Mouse (Mus musculus) urinary bladder, postnatal 36 days (tissue): Measurements from ENCODE around the gene Lamb3.
A peak's percentile ranks its signal among the peaks of the same experiment; 100 is the strongest.

Experiments used
- DNase-seq, 2 experiments: peaks; one replicate each; pipeline ENCODE4 v3.0.0; 2022; ENCODE audit warnings: low spot score in 2 of 2, mixed read lengths in 1 of 2

The Lamb3 gene

GRCm38 (mm10) chr1:193315705-193316357 is 108.3 kb downstream of the Lamb3 start:
- peak; percentile 72 to 87 for DNase-seq

GRCm38 (mm10) chr1:193316358-193316750 is 108.9 kb downstream of the Lamb3 start:
- no peak for DNase-seq

GRCm38 (mm10) chr1:193317159-193317559 is 109.7 kb downstream of the Lamb3 start:
- DNase-seq = peak; percentile 45 to 69

- no peak for DNase-seq
Observed at GRCm38 (mm10) chr1:193319721-193320120, 112.2 kb downstream of the Lamb3 start.

DNA sequence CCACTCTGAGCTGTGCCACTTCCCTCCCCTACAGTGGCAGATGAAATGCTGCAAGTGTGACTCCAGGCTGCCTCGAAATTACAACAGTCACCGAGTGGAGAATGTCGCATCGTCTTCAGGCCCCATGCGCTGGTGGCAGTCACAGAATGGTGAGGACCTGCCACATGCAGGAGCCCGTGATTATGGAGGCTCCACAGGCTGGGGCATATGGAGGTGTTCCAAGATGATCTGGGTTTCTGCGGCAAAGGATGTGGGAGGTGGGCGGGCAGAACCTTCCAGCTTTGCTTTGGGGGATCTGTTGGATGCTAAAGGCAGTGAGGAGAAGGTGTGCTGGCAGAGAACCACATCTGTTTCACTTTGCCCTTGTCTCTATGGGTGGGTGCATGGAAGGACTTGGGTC is 112.9 kb downstream of the Lamb3 start:
- no peak for DNase-seq

- no peak for DNase-seq
Observed at GRCm38 (mm10) chr1:193323686-193324085, 116.2 kb downstream of the Lamb3 start.

GRCm38 (mm10) chr1:193324224-193324623 is 116.7 kb downstream of the Lamb3 start:
- no peak for DNase-seq

- DNase-seq = no peak
Observed at GRCm38 (mm10) chr1:193325891-193326290, 118.4 kb downstream of the Lamb3 start.

DNA sequence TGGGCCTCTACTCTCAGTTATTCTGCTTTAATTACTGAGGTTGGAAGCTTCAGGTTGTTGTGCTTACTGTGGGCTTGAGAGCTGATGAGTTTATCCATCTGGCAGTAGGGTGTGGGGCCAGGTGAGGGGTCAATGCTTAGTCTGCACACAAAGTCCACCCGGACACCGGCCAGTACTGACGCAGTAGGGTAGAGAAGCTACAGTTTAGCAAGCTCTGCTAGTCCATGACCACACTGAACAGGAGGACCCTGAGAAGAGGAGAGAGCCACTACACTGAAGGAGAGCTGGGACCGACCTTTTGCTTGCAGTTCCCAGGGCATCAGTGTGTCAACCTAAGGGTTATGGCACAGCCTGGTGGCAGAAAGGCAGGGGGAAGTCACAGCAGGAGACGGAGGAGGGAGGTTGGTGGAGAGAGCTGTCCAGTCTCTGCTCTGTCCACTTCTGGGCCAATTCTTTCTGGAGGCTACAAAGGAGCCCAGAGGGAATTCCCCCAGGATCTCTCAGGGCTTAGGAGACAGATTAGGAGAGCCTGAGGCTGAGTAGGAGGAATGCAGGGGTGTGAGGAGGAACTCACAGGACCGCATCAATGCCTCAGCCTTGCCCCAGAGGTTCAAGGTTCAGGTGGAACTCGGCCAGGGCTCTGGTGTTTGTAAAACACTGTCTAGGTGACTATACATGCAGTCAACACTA is 119.1 kb downstream of the Lamb3 start:
- no peak for DNase-seq

DNA sequence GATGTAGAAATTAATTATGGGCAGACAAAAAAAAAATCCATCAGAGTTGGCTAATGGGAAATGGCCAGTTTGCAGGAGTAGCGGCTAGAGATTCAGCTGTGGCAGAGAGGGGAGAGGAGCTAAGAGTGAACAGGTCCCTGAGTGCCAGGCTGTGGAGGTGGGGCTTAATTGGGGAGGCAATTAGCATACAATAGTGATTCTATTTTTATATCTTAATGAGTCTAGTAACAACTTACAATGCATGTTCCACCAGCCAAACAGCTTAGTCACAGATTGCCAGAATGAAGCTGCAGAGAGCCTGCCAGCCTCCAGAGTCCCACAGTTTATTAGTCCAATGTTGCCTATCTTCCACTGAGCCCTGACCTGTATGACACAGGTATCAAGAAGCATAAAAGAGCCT is 119.7 kb downstream of the Lamb3 start:
- no peak for DNase-seq

DNA sequence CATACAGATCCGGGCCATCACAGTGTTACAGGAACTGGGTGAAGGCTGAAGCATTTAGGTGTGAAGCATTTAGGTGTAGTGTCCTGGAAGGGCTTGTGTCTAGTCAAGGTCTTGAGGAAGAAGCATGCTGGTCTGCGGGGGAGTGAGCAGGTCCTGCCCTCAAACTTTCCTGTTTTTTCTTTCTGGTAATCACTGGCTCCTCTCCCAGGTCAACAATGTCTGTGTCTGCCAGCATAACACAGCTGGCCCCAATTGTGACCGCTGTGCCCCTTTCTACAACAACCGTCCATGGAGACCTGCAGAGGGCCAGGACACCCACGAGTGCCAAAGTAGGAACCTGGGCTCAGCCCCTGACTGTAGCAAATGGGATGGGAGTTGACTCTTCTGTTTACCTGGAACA is 120.2 kb downstream of the Lamb3 start:
- DNase-seq = no peak

GRCm38 (mm10) chr1:193329557-193329956 is 122.1 kb downstream of the Lamb3 start:
- DNase-seq = no peak

GRCm38 (mm10) chr1:193330172-193330571 is 122.7 kb downstream of the Lamb3 start:
- DNase-seq = peak in 1 of 2 experiments; percentile 29

- DNase-seq = no peak
Observed at GRCm38 (mm10) chr1:193330626-193331025, 123.1 kb downstream of the Lamb3 start.

GRCm38 (mm10) chr1:193332018-193332417 is 124.5 kb downstream of the Lamb3 start:
- no peak for DNase-seq

DNA sequence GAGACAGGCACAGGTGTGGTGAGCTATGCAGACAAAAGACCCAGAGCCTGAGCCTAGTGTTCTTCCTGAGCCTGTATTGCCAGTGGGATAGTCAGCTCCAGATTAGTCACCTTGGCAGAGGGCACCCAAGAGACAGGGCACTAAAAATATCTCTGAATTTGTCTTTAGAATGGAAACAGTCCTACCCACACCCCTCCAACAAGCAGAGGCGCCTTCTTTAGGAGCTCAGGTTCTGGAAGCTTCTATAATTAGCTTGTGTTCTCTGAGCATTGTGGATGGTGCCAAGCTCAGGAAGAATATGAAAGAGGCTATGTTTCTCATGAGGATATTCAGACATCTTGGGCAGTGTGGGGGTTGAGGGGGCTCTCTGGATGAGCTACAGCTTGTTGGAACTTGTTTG is 125.2 kb downstream of the Lamb3 start:
- no peak for DNase-seq

GRCm38 (mm10) chr1:193333776-193334175 is 126.3 kb downstream of the Lamb3 start:
- DNase-seq = no peak

DNA sequence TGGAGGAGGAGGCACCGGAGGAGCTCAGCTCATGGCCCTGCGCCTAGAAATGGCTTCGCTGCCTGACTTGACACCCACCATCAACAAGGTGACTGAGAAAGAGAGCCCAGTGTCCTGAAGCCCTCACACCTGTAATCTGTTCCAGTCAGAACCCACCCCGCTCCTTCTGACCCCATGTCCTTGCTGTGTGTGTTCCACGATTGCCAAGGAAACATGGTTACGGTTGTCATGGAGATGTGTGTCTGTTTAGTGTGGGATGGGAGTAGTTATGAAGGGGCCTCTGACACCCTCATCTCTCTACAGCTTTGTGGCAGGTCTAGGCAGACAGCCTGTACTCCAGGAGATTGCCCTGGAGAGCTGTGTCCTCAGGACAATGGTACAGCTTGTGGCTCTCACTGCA is 127.0 kb downstream of the Lamb3 start:
- DNase-seq = no peak

- no peak for DNase-seq
Observed at GRCm38 (mm10) chr1:193336122-193337017, 128.9 kb downstream of the Lamb3 start.

GRCm38 (mm10) chr1:193337018-193337321 is 129.5 kb downstream of the Lamb3 start:
- DNase-seq = no peak

GRCm38 (mm10) chr1:193337787-193338310 is 130.3 kb downstream of the Lamb3 start:
- no peak for DNase-seq

DNA sequence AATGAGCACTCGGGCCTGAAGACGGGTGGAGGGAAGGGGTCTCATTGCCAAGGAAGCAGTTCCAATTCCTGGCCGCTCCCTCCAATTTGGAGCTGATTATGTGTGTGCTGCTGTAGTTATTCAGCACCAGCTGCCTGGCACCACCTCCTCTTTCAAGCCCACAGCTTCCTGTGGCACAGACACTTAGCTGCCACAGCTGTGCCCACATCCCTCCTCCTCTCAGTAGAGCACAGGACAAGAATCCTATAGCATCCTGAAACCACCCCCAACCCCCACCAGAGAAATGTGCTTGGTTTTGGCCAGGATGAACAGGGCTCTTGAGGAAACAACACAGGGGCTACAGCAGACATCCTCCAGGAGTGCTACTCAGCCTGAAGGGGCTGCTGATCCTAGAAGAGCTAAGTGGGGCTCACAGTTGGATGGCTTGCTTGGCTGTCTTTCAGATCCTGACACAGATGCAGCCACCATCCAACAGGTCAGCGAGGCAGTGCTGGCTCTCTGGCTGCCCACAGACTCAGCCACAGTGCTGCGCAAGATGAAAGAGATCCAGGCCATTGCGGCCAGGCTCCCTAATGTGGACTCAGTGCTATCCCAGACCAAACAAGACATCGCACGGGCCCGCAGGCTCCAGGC is 131.0 kb downstream of the Lamb3 start:
- no peak for DNase-seq
